Mouse (Mus musculus) WW6 (cell line): ENCODE results near the gene Lin37.

Experiments
- DNase-seq: peaks from one replicate; pipeline ENCODE4 v3.0.0-alpha.2; 2013; ENCODE audit warnings: low read depth, low spot score

Lin37 gene

GRCm38 (mm10) chr7:30559443-30559954, at the start of gene Lin37:
TSS of gene Lin37 (minus strand) at chr7:30559838.
- DNase-seq: peak; percentile 93

GRCm38 (mm10) chr7:30608476-30608875, 48.8 kb upstream of the Lin37 start:
- DNase-seq: no peak

GRCm38 (mm10) chr7:30607706-30608309, 48.2 kb upstream of the Lin37 start:
- DNase-seq: peak; percentile 86

GRCm38 (mm10) chr7:30604944-30605343, 45.3 kb upstream of the Lin37 start:
- DNase-seq: no peak

GRCm38 (mm10) chr7:30604424-30604823, 44.8 kb upstream of the Lin37 start:
- no peak for DNase-seq

- no peak for DNase-seq
These were observed 42.9 kb upstream of the Lin37 start for GRCm38 (mm10) chr7:30602583-30602982.

GRCm38 (mm10) chr7:30600651-30601050, 41.0 kb upstream of the Lin37 start:
- DNase-seq: no peak

- peak; percentile 89 for DNase-seq
These were observed 40.3 kb upstream of the Lin37 start for GRCm38 (mm10) chr7:30599933-30600353.

GRCm38 (mm10) chr7:30598786-30599185, 39.1 kb upstream of the Lin37 start, which contains the start of gene Zbtb32:
TSS of gene Zbtb32 (minus strand) at chr7:30598909.
- no peak for DNase-seq

- no peak for DNase-seq
These were observed 37.2 kb upstream of the Lin37 start for GRCm38 (mm10) chr7:30596811-30597210.

- no peak for DNase-seq
These were observed 36.5 kb upstream of the Lin37 start for GRCm38 (mm10) chr7:30596093-30596492.

- no peak for DNase-seq
These were observed 34.9 kb upstream of the Lin37 start for GRCm38 (mm10) chr7:30594510-30595024.

- no peak for DNase-seq
These were observed 34.2 kb upstream of the Lin37 start for GRCm38 (mm10) chr7:30593579-30594509.

- no peak for DNase-seq
These were observed 33.3 kb upstream of the Lin37 start for GRCm38 (mm10) chr7:30592772-30593423.

GRCm38 (mm10) chr7:30591605-30591951, 31.9 kb upstream of the Lin37 start:
- no peak for DNase-seq

- no peak for DNase-seq
These were observed 31.4 kb upstream of the Lin37 start for GRCm38 (mm10) chr7:30590927-30591604.

GRCm38 (mm10) chr7:30589435-30590301, 30.0 kb upstream of the Lin37 start:
- DNase-seq: peak; percentile 57

GRCm38 (mm10) chr7:30588676-30589434, 29.2 kb upstream of the Lin37 start, which contains the start of gene Kmt2b:
TSS of gene Kmt2b (minus strand) at chr7:30588726.
- DNase-seq: peak; percentile 98

GRCm38 (mm10) chr7:30587842-30588667, 28.4 kb upstream of the Lin37 start:
- no peak for DNase-seq
